Mouse (Mus musculus) adipocyte (in vitro differentiated cells): Measurements from ENCODE around the gene Trmo.

Source experiments
- DNase-seq: peaks from one replicate; pipeline ENCODE4 v3.0.0-alpha.2; 2016; ENCODE audit warnings: low spot score

The Trmo gene

DNA sequence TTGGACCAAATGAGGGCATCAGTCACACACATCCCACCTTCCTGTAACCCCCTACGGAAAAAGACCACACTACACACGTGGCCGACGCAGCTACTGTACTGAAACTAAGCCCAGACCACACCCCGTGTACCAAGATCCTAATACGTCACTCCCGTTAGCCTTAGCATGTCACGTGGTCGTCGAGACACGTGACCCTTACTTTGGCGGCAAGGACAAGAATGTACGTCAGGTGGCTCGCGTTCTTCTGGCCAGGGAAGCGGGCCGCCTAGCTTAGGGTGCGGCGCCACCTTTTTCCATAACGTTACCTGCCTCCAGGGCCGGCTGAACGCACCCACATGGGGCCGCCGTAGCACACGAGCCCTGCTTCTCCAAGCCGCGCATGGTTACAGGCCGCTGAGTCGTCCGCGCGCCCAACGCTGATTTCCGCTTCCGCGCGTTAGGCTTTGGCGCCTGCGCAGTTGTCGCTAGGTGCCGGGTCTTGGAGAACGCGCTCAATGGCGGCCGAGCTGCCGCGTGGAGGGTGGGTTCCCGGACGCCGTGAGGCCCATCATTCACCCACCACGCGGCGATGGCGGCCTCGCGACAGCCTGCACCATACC, at the start of gene Trmo:
Gene Trmo (minus strand): TSS at position 425 of the 599 bp plus-strand sequence.
- peak; percentile 96 for DNase-seq

DNA sequence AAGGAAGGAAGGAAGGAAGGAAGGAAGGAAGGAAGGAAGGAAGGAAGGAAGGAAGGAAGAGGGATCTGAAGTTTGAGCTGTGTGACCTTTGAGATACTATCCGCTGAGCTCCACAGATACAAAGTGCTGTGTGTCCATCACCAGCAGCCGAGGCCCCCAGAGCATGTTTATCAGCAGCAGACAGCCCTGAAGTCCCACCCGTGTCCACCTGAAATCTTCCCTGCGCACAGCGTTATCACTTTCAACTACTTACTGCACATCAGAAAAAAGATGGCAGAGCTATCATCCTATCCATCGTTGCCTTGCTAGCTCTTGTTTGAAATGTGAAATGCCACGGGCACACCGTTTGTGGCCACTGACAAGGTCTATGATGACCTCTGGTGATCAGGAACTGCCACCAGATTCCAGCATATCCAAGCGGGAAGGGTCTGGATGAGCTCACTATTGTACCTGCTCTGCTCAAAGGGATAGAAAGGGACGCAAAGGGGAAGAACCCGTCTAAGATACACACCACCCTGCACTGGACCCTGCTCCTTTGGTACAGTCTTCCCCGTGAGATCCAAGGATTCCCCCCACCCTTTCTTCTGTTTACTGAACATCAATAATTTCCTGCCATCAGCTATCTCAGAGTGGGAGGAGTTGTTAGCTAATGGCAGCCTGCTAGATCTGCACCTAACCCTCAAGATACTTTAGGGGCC, 43.3 kb upstream of the Trmo start:
- DNase-seq = no peak

DNA sequence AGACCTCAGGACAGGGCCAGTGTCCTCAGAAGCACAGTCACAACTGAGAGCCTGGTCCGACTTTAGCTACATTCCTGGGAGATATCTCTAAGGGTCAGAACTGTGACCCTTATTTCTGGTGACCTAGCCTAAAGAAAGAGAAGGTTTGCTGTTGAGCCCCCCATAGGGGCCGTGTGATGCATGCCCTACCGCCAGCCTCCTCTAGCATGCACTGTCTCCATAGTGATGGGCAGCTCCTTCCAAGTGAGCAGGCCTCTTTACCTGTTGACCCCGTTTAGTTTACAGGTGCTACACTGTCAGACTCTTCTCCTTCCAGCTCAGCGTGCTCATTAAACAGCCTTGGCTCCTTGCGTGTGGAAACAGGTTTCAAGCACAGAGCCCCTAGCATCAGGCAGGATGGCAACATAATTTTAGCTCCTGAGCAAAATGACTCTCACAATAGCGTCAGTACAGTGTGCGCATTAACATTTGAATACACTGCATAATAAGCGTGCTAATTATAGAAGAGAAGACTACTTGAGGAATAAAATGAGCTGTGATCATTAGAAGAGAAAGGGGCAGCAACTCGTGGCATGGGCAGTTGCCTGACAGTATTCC, 39.8 kb upstream of the Trmo start:
- DNase-seq = no peak

DNA sequence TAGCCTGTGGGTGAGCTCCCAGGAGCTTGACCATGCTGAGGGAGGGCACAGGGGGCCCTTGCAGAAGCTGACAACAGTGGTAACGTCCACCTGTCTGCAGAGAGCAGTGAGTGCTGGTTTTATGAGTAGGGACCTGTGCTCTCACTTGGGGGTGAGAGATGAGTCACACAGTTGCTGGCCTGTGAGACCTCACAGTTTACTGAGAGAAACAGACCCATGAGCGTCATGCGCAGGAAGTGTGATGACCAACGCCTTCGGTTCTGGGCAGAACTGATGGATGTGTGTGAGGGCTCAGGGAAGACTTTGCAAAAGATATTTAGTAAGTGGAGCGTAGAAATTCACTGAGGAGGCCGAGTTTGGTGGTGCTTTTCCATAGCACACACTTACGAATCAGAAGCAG, 33.4 kb upstream of the Trmo start:
- no peak for DNase-seq

DNA sequence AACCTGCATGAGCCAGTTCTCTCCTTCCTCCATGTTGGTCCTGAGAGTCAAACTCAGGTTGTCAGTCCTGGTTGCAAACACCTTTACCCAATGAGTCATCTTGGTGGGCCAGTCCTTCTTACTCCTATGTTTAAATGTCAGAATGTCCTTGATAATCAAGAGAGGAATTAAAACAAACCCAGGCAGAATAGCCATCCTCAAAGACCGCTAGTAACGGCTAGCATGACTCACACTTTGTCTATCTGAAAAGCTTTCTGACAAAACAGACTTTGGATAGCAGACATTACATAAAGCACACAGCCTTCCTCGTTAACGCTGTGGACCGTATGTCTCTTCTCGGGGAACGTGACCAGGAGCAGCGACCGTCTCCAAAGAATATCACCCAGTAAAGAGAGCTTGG, 29.6 kb upstream of the Trmo start:
- no peak for DNase-seq

DNA sequence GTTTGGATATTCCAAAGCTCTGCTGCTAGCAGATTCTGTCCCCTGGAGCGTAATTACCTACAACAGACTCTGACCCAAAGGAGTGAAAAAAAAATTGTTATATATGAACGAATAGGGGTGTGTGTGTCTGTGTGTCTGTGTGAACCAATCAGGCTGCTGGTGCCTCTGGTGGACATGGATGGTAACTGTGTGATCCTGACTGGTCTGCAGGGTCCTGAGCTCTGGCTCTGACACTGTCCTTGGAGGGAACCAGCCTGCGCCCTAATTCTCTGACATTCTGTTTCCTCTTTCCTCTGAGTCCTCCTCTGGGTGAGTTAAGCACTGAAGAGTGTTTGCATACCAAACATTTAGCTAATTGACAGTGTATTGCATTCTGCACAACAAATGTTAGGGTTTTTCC, 28.3 kb upstream of the Trmo start:
- no peak for DNase-seq

DNA sequence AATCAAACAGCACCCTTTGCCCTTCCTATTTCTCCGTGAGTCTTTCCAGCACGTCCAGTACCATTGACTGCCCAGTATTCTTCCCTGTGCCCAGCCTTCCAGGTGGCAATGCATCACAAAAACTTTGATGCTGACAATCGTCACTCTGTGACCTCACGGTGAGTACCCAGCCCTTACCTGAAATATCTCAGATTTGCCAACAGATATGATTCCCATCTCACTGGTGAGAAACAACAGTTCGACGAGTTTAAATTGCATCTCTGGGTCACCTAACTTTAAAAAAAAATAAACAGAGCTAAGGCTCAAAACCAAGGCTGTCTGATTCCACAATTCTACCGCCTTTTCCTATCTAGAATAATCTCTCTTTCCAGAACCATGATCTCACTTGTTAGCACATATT, 24.2 kb upstream of the Trmo start, which contains the start of gene Hemgn:
Gene Hemgn (minus strand): TSS at position 101 of the 400 bp plus-strand sequence.
- DNase-seq = no peak

DNA sequence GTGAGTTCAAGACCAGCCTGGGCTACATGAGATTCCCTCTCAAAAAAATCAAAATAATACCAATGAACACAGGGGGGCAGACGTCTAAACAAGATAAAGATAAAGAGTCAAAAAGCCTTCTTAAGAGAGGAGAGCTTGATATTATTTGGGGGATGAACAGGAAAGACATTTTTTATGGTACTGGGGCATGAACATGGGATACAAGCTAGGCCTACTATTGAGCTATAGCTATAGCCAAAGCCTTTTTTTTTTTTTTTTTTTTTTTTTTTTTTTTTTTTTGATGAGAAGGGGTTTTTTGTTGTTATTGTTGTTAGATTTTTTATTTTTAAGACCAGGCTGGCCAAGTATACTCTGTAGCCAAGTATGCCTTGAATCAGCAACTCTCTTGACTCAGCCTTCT, 22.9 kb upstream of the Trmo start:
- no peak for DNase-seq

DNA sequence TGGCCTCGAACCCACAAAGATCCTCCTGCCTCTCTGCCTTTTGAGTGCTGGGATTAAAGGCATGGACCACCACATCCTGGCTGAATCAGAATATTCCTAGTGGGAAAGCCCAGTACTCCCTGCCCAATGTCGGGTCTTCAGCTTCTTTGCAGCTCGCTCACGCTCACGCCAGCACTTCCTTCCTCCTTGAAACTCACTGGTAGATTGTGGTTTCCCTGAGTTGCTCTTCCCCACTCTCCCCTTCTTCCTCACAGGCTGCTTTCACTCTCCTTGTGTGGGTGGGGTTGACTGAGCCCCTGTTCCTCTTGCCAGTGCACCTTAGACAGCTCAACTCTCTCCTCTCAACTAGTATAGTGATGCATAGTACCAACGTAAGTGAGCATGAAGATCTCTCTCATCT, 22.3 kb upstream of the Trmo start:
- DNase-seq = no peak

DNA sequence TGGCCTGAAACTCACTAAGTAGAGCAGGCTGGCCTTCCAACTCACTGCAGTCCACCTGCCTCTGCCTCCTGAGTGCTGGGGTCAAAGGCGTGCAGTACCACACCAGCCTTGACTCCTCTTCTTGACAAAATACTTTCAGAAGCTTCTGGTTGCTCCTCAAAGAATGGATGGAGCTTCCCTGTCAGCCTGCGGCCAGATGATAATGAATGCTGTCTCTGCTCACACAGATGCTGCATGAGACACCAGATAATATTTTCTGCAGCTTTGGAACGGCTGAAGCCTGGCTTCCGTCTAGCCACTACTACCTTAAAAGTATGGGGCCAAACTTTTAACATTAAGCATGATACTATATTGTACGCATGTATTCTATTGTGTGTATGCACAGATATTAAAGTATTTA, 21.4 kb upstream of the Trmo start:
- DNase-seq = no peak

DNA sequence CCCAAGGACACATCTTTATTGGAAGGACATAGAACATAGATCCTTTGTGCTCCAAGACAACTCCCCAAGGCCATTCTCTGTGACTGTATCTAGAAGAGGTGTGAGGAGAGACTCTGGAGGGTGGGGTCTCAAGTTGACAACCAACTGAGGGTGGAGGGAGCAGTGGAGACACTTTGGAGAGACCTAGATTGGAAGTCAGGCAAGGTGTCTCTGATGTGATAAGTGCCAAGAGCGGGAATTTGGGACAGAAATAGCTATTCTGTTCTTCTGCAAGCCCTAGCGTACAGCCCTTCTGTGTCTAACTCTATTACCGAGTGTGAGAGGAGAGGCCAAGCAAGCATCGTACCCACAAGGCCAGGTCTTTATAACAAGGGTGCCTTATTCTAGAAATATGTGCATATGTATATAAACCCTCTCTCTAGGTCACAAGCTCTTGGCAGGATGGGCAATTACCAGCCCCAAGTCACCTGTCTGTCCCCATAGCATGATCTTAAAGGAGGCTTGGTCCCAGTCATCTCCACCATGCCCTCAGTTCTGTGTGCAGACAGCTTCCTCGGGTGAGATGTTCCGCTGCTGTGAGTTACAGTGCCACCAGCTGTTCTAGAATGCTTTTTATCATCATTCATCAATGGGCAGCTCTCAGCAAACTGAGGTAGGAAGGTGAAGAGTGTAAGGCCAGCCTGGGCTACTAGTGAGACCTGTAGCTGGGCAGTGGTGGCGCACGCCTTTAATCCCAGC, 17.9 kb upstream of the Trmo start:
- no peak for DNase-seq

DNA sequence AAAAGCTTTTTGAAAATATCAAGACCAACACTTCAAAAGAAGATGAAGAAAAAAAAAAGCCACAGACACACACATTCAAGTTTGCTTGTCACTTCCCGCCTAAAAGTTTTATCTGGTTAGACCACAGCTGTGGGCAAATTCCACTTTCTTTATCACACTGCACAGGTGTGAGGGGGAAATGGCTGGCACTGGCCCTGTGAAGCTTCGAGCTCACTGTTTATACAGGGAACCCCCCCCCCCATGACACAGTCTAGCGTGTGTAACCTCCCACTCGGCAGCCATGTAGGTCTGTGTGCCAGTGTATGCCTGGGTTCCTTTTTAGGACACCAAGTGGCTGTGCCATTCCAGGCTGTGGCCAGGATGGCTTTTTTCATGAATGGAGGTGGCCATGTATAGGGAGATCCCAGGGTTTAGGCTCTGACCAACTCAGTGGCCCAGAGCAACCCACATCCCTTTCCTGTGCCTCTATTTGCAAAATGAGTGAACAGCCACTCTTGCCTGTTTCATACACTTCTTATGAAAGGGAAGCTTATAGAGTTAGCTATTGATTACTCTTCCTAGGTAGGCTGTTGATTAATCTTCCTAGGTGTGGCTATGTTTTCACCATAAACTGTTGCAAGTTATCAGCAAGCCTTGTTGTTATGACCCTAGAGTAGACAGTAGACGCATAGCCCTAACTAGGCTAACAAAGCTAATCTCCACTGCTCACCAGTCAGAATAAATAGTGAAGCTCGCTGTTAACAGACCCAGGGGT, 15.0 kb upstream of the Trmo start:
- no peak for DNase-seq

DNA sequence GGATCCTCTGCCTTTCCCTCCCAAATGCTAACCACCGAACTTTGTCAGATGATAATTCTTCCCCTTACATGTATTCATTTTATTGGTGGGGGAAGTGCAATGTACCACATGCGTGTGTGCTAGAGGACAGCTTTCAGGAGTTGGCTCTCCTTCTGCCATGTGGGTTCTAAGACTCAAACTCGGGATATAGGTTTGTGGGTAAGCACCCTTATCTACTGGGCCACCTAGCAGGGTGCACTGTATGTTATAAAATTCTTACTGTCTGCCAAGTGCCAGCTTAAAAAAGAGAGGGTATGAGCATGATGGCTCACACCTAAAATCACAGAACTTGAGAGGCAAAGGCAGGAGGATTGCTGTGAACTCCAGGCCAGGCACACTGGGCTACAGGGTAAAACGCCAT, 9.6 kb upstream of the Trmo start:
- no peak for DNase-seq

DNA sequence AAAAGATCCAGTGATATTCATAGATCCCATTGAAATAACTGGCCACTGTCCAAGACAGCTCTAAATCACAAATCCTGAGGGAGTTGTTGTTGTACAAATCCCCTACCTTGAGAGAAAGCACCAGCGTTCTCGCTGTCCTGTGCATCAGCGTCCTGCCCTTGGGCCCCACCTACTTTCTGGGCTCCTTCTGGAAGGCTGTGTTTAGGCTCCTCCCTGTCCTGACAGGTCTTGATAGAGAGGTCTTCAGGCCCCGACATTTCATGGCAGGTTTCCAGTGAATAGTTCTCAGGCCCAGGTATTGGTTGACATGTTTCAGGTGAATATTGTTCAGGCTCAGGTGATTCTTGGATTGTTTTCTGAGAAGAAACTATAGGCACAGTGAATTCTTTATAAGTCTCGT, 6.5 kb upstream of the Trmo start:
- no peak for DNase-seq

DNA sequence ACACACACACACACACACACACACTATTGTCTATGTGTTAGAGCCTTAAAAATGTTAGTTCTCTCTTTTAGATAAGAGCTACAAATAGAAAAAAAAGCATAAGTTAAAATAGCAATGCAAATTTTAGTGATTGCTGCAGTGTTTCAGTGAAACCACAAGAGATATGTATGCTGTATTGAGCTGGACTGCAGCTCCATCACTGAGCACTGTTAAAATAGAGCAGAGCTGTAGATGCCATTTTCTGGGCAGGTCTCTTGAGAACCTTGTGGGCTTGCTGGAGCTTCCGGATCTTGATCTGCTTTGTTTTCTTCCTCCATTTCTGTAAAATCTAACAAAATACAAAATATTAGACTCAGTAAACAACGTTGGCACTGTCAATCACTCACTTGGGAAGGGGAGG, 5.2 kb upstream of the Trmo start:
- no peak for DNase-seq

DNA sequence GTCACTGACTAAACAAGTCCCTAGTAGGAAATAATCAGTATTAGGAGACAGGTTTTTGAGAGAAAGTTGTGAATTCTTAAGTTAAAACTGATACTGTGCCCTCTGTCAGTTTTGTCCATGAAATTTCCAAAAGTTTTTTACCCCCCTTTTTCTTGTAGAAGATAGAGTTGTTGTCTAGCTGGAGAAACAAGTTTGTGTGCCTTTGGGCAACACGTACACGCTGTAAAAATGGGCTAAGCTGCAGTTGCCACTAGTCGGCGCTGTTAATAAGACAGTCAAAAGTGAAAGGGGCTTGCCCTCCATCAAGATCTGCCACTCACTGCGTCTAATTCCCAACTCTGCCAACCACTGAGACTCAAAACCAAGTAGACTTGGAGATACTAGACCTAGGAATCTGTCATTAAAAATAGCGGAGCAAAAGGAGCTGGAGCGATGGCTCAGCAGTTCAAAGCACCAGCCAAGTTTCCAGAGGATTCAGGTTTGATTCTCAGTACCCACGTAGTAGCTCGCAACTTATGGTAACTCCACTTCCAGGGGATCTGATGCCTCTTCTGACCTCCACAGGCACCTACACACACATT, 1.2 kb upstream of the Trmo start:
- DNase-seq = peak; percentile 88

DNA sequence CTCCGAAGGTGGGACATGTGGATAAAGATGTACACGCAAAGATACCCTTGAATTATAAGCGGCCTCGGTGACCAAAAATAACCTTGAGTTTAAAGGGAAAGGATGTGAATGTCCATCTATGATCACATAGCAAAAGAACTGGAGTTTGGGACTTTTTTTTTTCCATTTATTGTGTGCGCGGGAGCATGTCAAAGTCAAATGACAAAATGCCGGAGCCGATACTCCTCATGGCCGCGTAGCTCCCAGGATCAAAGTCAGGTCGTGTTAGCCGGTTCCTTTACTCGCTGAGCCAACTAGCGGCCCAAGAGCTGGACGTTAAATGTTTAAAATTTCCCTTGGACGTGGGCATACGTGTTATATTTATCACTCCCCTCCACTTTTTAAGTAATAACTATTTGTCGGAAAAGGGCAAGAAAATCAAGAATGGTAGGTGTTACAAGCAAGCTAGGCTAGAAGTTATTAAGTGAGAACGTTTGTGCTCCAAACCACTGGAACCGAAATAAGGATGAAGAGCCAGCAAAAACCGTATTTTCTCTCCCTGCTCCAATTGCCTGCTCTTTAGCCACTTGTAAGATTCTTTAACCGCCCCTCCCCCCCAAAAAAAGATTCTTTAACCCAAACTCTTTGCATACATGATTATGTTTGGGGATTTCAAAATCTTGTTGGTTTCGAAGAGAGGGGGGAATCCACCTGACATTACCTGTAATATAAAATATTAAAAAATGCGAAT, 540 bp upstream of the Trmo start:
- peak; percentile 64 for DNase-seq

DNA sequence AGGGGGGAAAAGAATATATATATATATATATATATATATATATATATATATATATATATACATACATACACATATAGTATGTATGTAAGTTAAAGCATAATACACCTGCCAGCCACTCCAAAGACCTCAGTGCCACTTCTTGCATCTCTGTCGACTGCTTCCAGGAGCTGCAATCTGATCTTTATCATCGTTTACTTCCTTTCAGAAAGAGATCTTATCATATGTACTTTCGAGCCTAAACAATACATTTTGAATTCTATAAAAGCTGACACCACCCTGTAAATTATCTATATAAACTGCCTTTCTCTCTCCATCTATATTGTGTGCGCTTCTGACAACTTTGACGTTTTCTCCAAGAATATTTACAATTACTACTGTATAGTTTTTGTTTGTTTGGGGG, 681 bp downstream of the Trmo start:
- DNase-seq = no peak

DNA sequence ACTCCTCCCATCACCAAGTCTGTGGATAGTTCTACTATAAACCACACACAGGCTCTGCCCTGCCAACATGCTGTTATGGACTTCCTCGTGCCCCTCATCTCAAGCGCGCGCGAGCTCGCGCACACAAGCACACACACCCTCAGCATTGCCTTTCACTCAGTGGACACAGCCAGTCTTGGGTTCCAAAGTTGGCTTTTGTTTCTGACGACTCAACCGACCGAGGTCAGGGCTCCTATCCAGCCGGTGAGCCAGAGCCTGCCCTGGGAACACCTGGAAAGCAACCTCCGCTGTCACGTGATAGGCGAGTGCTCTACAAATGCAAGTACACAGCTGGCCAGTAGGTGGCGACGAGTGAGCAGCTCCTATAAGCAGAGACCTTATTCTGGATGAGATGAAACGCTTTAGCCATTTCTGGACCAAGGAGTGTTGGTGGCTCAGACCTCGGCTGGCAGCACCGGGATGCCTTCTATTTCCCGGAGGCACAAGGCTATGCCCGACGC, 14.3 kb downstream of the Trmo start:
- DNase-seq = peak; percentile 63

DNA sequence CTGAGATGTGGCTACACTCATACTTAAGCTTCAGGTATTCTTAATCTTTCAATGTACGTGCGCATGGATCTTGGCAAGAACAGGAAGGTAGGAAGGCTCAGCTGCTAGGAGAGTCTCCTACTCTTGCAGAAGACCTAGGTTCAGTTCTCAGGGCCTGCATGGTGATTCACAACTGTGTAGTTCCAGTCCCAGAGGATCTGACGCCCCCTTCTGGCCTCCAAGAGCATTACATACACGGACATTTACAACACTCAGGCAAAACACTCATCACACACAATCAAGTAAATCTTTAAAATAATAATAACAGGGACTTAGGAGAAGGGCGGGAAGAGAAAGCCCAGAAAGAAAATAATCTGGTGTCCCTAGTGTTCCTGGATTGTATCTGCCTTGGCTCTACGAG, 14.8 kb downstream of the Trmo start:
- peak; percentile 15 for DNase-seq

DNA sequence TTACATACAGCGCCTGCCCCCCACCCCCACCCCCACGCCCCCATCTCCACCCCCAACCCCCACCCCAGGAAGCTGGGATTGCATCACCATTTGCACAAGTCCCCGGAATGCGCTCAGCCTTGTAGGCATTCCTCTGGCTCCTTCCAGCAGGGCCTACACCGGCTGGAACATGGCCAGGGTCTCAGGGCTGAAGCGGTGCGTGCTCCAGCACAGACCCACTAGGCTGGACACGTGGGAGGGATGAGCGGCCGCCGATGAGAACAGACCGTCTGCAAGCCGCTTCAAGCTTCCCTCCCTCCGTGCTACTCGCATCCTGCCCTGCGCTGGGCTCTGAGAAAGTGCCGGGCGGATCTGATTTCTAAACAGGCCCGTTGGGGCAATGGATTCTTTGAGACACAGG, 18.2 kb downstream of the Trmo start:
- peak; percentile 29 for DNase-seq
